Mouse (Mus musculus): ENCODE results near the gene Syn2. TPM values are rescaled to one million over a fixed set of nuclear protein-coding genes. Genes with fewer than 3 reads are reported as not detected.

The Syn2 gene
- polyA plus RNA-seq, 1 experiment from 2014 or later: 23.0 TPM

GRCm38 (mm10) chr6:115266791-115267190, 132.1 kb downstream of the Syn2 start:
- ATAC-seq (ENCODE audit: low FRiP score, low read depth): no peak
- Histone ChIP-seq H3K4me2 (replicated peaks) (no peak overlapping the region), H3K27ac (no peak overlapping the region), H3K4me3 (no peak overlapping the region), H3K36me3 (no peaks in the 10 kb centered on the region), H3K9ac (no peak overlapping the region), H3K27me3 (replicated peaks) (no peaks in the 10 kb centered on the region), H3K4me1 (peaks cover 1% of the 10 kb centered on the region; the same call in 1 of the 2 replicates), H3K9me3 (no peaks in the 10 kb centered on the region)
- 88% methylated on average over 5 of the region's 5 CpGs for WGBS

GRCm38 (mm10) chr6:115267916-115268315, 133.2 kb downstream of the Syn2 start:
- no peak overlapping the region for H3K4me3 ChIP-seq
- H3K4me1 ChIP-seq: peaks cover 5% of the 10 kb centered on the region; the same call in 1 of the 2 replicates
- no peaks in the 10 kb centered on the region for H3K27me3 ChIP-seq (replicated peaks)
- H3K9me3 ChIP-seq: no peaks in the 10 kb centered on the region
- no peaks in the 10 kb centered on the region for H3K36me3 ChIP-seq
- 57% methylated on average over 2 of the region's 2 CpGs for WGBS
- no peak overlapping the region for H3K4me2 ChIP-seq (replicated peaks)
- H3K27ac ChIP-seq: no peak overlapping the region
- ATAC-seq (ENCODE audit: low FRiP score, low read depth): peak; percentile 72; the same call in 1 of the 2 replicates
- no peak overlapping the region for H3K9ac ChIP-seq

GRCm38 (mm10) chr6:115268551-115269385, 134.1 kb downstream of the Syn2 start:
- WGBS: 89% methylated on average over 10 of the region's 10 CpGs
- H3K36me3 ChIP-seq: no peaks in the 10 kb centered on the region
- peaks cover 5% of the 10 kb centered on the region; the same call in 1 of the 2 replicates for H3K4me1 ChIP-seq
- no peaks in the 10 kb centered on the region for H3K9me3 ChIP-seq
- no peak for ATAC-seq (ENCODE audit: low FRiP score, low read depth)
- H3K4me3 ChIP-seq: no peak overlapping the region
- H3K4me2 ChIP-seq (replicated peaks): no peak overlapping the region
- H3K9ac ChIP-seq: no peak overlapping the region
- no peaks in the 10 kb centered on the region for H3K27me3 ChIP-seq (replicated peaks)
- H3K27ac ChIP-seq: no peak overlapping the region

GRCm38 (mm10) chr6:115269561-115269960, 134.9 kb downstream of the Syn2 start:
- Histone ChIP-seq H3K27ac (no peak overlapping the region), H3K4me1 (peaks cover 5% of the 10 kb centered on the region; the same call in 1 of the 2 replicates), H3K9me3 (no peaks in the 10 kb centered on the region), H3K27me3 (replicated peaks) (no peaks in the 10 kb centered on the region), H3K9ac (no peak overlapping the region), H3K4me3 (no peak overlapping the region), H3K36me3 (no peaks in the 10 kb centered on the region), H3K4me2 (replicated peaks) (no peak overlapping the region)
- no peak for ATAC-seq (ENCODE audit: low FRiP score, low read depth)
- 78% methylated on average over 5 of the region's 5 CpGs for WGBS

GRCm38 (mm10) chr6:115270085-115270484, 135.4 kb downstream of the Syn2 start:
- Histone ChIP-seq H3K4me3 (no peak overlapping the region), H3K4me1 (peaks cover 5% of the 10 kb centered on the region; the same call in 1 of the 2 replicates), H3K4me2 (replicated peaks) (no peak overlapping the region), H3K36me3 (no peaks in the 10 kb centered on the region), H3K27ac (no peak overlapping the region), H3K27me3 (replicated peaks) (no peaks in the 10 kb centered on the region), H3K9me3 (no peaks in the 10 kb centered on the region), H3K9ac (no peak overlapping the region)
- WGBS: 72% methylated on average over 2 of the region's 2 CpGs
- ATAC-seq (ENCODE audit: low FRiP score, low read depth): no peak

- H3K9ac ChIP-seq: no peak overlapping the region
- no peaks in the 10 kb centered on the region for H3K36me3 ChIP-seq
- peaks cover 5% of the 10 kb centered on the region; the same call in 1 of the 2 replicates for H3K4me1 ChIP-seq
- no peak overlapping the region for H3K4me2 ChIP-seq (replicated peaks)
- H3K27ac ChIP-seq: no peak overlapping the region
- H3K9me3 ChIP-seq: no peaks in the 10 kb centered on the region
- H3K27me3 ChIP-seq (replicated peaks): no peaks in the 10 kb centered on the region
- no peak for ATAC-seq (ENCODE audit: low FRiP score, low read depth)
- 75% methylated on average over 3 of the region's 3 CpGs for WGBS
- no peak overlapping the region for H3K4me3 ChIP-seq
Measured at GRCm38 (mm10) chr6:115271326-115271725, 136.6 kb downstream of the Syn2 start.

- no peaks in the 10 kb centered on the region for H3K9me3 ChIP-seq
Measured at GRCm38 (mm10) chr6:115271866-115272271, 137.2 kb downstream of the Syn2 start.

GRCm38 (mm10) chr6:115273346-115273745, 138.6 kb downstream of the Syn2 start:
- H3K9ac ChIP-seq: no peak overlapping the region
- no peaks in the 10 kb centered on the region for H3K36me3 ChIP-seq
- no peak overlapping the region for H3K27ac ChIP-seq
- 86% methylated on average over 10 of the region's 10 CpGs for WGBS
- no peaks in the 10 kb centered on the region for H3K9me3 ChIP-seq
- peaks cover 5% of the 10 kb centered on the region; the same call in 1 of the 2 replicates for H3K4me1 ChIP-seq
- H3K4me2 ChIP-seq (replicated peaks): no peak overlapping the region
- H3K4me3 ChIP-seq: no peak overlapping the region
- H3K27me3 ChIP-seq (replicated peaks): no peaks in the 10 kb centered on the region
- ATAC-seq (ENCODE audit: low FRiP score, low read depth): no peak

More at GRCm38 (mm10) chr6:115271866-115272271, 137.2 kb downstream of the Syn2 start:
- WGBS: 30% methylated on average over 4 of the region's 4 CpGs
- H3K36me3 ChIP-seq: no peaks in the 10 kb centered on the region
- no peaks in the 10 kb centered on the region for H3K27me3 ChIP-seq (replicated peaks)
- H3K4me2 ChIP-seq (replicated peaks): no peak overlapping the region
- H3K4me1 ChIP-seq: peaks cover 5% of the 10 kb centered on the region; the same call in 1 of the 2 replicates
- H3K9ac ChIP-seq: no peak overlapping the region
- no peak for ATAC-seq (ENCODE audit: low FRiP score, low read depth)
- H3K27ac ChIP-seq: no peak overlapping the region
- H3K4me3 ChIP-seq: no peak overlapping the region

- Histone ChIP-seq H3K4me1 (peaks cover 5% of the 10 kb centered on the region; the same call in 1 of the 2 replicates), H3K9me3 (no peaks in the 10 kb centered on the region), H3K27me3 (replicated peaks) (no peaks in the 10 kb centered on the region), H3K9ac (no peak overlapping the region), H3K27ac (no peak overlapping the region), H3K4me2 (replicated peaks) (no peak overlapping the region), H3K4me3 (no peak overlapping the region), H3K36me3 (no peaks in the 10 kb centered on the region)
- 65% methylated on average over 9 of the region's 9 CpGs for WGBS
- no peak for ATAC-seq (ENCODE audit: low FRiP score, low read depth)
Measured at GRCm38 (mm10) chr6:115274705-115275104, 140.0 kb downstream of the Syn2 start.

- no peak for ATAC-seq (ENCODE audit: low FRiP score, low read depth)
- Histone ChIP-seq H3K9ac (no peak overlapping the region), H3K4me1 (peaks cover 5% of the 10 kb centered on the region; the same call in 1 of the 2 replicates), H3K27me3 (replicated peaks) (no peaks in the 10 kb centered on the region), H3K36me3 (no peaks in the 10 kb centered on the region), H3K9me3 (no peaks in the 10 kb centered on the region), H3K4me2 (replicated peaks) (no peak overlapping the region), H3K4me3 (no peak overlapping the region), H3K27ac (no peak overlapping the region)
- WGBS: 86% methylated on average over 10 of the region's 10 CpGs
Measured at GRCm38 (mm10) chr6:115275116-115275815, 140.6 kb downstream of the Syn2 start.

GRCm38 (mm10) chr6:115278086-115278485, 143.4 kb downstream of the Syn2 start:
- no peak overlapping the region for H3K9ac ChIP-seq
- no peaks in the 10 kb centered on the region for H3K36me3 ChIP-seq
- H3K4me1 ChIP-seq: no peaks in the 10 kb centered on the region
- no peak for ATAC-seq (ENCODE audit: low FRiP score, low read depth)
- WGBS: 80% methylated on average over 8 of the region's 8 CpGs
- H3K27ac ChIP-seq: no peak overlapping the region
- H3K9me3 ChIP-seq: no peaks in the 10 kb centered on the region
- H3K4me3 ChIP-seq: no peak overlapping the region
- H3K27me3 ChIP-seq (replicated peaks): no peaks in the 10 kb centered on the region
- no peak overlapping the region for H3K4me2 ChIP-seq (replicated peaks)

- no peak for ATAC-seq (ENCODE audit: low FRiP score, low read depth)
- H3K4me1 ChIP-seq: no peaks in the 10 kb centered on the region
- 75% methylated on average over 2 of the region's 2 CpGs for WGBS
Measured at GRCm38 (mm10) chr6:115279639-115280038, 144.9 kb downstream of the Syn2 start.

More at GRCm38 (mm10) chr6:115279639-115280038, 144.9 kb downstream of the Syn2 start:
- no peak overlapping the region for H3K4me3 ChIP-seq
- H3K4me2 ChIP-seq (replicated peaks): no peak overlapping the region
- H3K27ac ChIP-seq: no peak overlapping the region
- H3K9me3 ChIP-seq: no peaks in the 10 kb centered on the region
- no peaks in the 10 kb centered on the region for H3K36me3 ChIP-seq
- H3K9ac ChIP-seq: no peak overlapping the region
- no peaks in the 10 kb centered on the region for H3K27me3 ChIP-seq (replicated peaks)

Data from neural tube, embryonic 12.5 days (tissue).